Comparison of ENCODE assay signal across 9 mouse cellular contexts in genomic region chr11:6624619-6625382, GRCm38 (mm10). TPM values are rescaled to one million over a fixed set of nuclear protein-coding genes. Genes with fewer than 3 reads are reported as not detected.
DNase-seq lines count a peak whose midpoint lies in the region; ATAC-seq lines count a peak whose summit lies in the region.
"Had no signal": no experiment of that assay in that cellular context is flagged by ENCODE, and none has a peak within 500 bp of the region (broad histone marks: within the 10 kb centered on the region; RNA-seq: fewer than 3 reads in every experiment).

No protein-coding gene starts in this region.

- peaks cover 32% of the 10 kb centered on the region for H3K36me3 ChIP-seq in heart, embryonic 11.5 days (ENCODE audit: control insufficient read depth, insufficient read depth, low read length)
- H3K36me3 ChIP-seq in hindbrain, embryonic 12.5 days: peaks cover 45% of the 10 kb centered on the region
- H3K36me3 ChIP-seq in midbrain, embryonic 11.5 days (ENCODE audit: control insufficient read depth, insufficient read depth, low read length): peaks cover 23% of the 10 kb centered on the region

- WGBS in heart, embryonic 11.5 days (ENCODE audit: insufficient replicate concordance): 59% methylated on average over 14 of the region's 14 CpGs
- 72% methylated on average over 14 of the region's 14 CpGs for WGBS in hindbrain, embryonic 12.5 days
- 76% methylated on average over 14 of the region's 14 CpGs for WGBS in midbrain, embryonic 11.5 days

- no peaks in the 10 kb centered on the region for H3K9me3 ChIP-seq in heart, embryonic 11.5 days (replicated peaks; ENCODE audit: control insufficient read depth, low read length)
- no peaks in the 10 kb centered on the region for H3K9me3 ChIP-seq in hindbrain, embryonic 12.5 days (replicated peaks)
- no peaks in the 10 kb centered on the region for H3K9me3 ChIP-seq in midbrain, embryonic 11.5 days (ENCODE audit: control insufficient read depth, low read length)

- peak overlapping the region; percentile 89 for H3K9ac ChIP-seq in heart, embryonic 11.5 days (ENCODE audit: low read depth, low read length)
- H3K9ac ChIP-seq in hindbrain, embryonic 12.5 days: peak overlapping the region; percentile 71
- H3K9ac ChIP-seq in midbrain, embryonic 11.5 days (ENCODE audit: low read length): peak overlapping the region; percentile 84

- H3K4me2 ChIP-seq in heart, embryonic 11.5 days: peak overlapping the region; percentile 89
- peak overlapping the region; percentile 57 for H3K4me2 ChIP-seq in hindbrain, embryonic 12.5 days (replicated peaks)
- peak overlapping the region; percentile 63 for H3K4me2 ChIP-seq in midbrain, embryonic 11.5 days

- H3K27me3 ChIP-seq in heart, embryonic 11.5 days (ENCODE audit: control insufficient read depth, insufficient read depth, low read length): no peaks in the 10 kb centered on the region
- no peaks in the 10 kb centered on the region for H3K27me3 ChIP-seq in hindbrain, embryonic 12.5 days
- no peaks in the 10 kb centered on the region for H3K27me3 ChIP-seq in midbrain, embryonic 11.5 days (ENCODE audit: control insufficient read depth, insufficient read depth, low read length)

- H3K4me1 ChIP-seq in heart, embryonic 11.5 days (ENCODE audit: control insufficient read depth, insufficient read depth, low read length): peaks cover 15% of the 10 kb centered on the region
- H3K4me1 ChIP-seq in hindbrain, embryonic 12.5 days: peaks cover 29% of the 10 kb centered on the region
- peaks cover 12% of the 10 kb centered on the region for H3K4me1 ChIP-seq in midbrain, embryonic 11.5 days (ENCODE audit: control insufficient read depth, insufficient read depth, low read length)

- ATAC-seq in heart, embryonic 11.5 days (replicated peaks; ENCODE audit: insufficient number of reproducible peaks, low FRiP score, low TSS enrichment): no peak
- ATAC-seq in hindbrain, embryonic 12.5 days (ENCODE audit: low FRiP score): no peak
- ATAC-seq in midbrain, embryonic 11.5 days (ENCODE audit: low FRiP score): no peak

- H3K4me3 ChIP-seq in heart, embryonic 11.5 days (ENCODE audit: low read depth, low read length): peak overlapping the region; percentile 72
- peak overlapping the region; percentile 76 for H3K4me3 ChIP-seq in hindbrain, embryonic 12.5 days
- peak overlapping the region; percentile 77 for H3K4me3 ChIP-seq in midbrain, embryonic 11.5 days (ENCODE audit: low read depth, low read length)

- no peak for DNase-seq in heart, postnatal 25 days (ENCODE audit: low spot score)
- DNase-seq in ZHBTc4 (ENCODE audit: low read depth, low spot score): peak; percentile 60
- no peak for DNase-seq in midbrain, embryonic 11.5 days (ENCODE audit: low spot score, missing footprints)
- DNase-seq in left cerebral cortex, adult 9 months (ENCODE audit: low spot score in 2 of 2): no peak
- no peak for DNase-seq in B cell, adult 2 months
- DNase-seq in ovary, postnatal 14 days (ENCODE audit: low spot score): no peak

- intact Hi-C loops in heart, postnatal 25 days (cut with DNase I): loop anchor here (5.0 kb wide), 2 partner anchors 78 to 98 kb away; partner anchors contain the start of gene Ccm2

- H3K27ac ChIP-seq in heart, embryonic 11.5 days (ENCODE audit: low read depth, low read length): no peak overlapping the region
- H3K27ac ChIP-seq in hindbrain, embryonic 12.5 days: no peak overlapping the region
- H3K27ac ChIP-seq in midbrain, embryonic 11.5 days (ENCODE audit: low read depth, low read length): no peak overlapping the region

RNA-seq across cellular contexts. Expression of gene Tbrg4, which starts 1.1 kb away (rescaled TPM):
- 43.7 and 45.8 TPM in 2 replicates for polyA plus RNA-seq in heart, embryonic 11.5 days (2014; fragmentation: Nextera tagmentation; extraction: Ambion mirVana)
- 100 to 1,000 TPM in 1 of 2 experiments, 10 to 100 TPM in 1; 98.2 to 109 TPM for total RNA-seq in heart, postnatal 25 days (2021)
- 36.5 and 37.3 TPM in 2 replicates for polyA plus RNA-seq in hindbrain, embryonic 12.5 days (2016; fragmentation: Nextera tagmentation; extraction: Ambion mirVana)
- 35.5 and 38.3 TPM in 2 replicates for polyA plus RNA-seq in midbrain, embryonic 11.5 days (2014; fragmentation: Nextera tagmentation; extraction: Ambion mirVana)

RNA-seq across cellular contexts. Expression of gene Wap, which starts 13.6 kb away (rescaled TPM):
- polyA plus RNA-seq in heart, embryonic 11.5 days (2014; fragmentation: Nextera tagmentation; extraction: Ambion mirVana): not detected in 2 replicates
- total RNA-seq in heart, postnatal 25 days (2021): not detected
- polyA plus RNA-seq in hindbrain, embryonic 12.5 days (2016; fragmentation: Nextera tagmentation; extraction: Ambion mirVana): not detected in 2 replicates
- polyA plus RNA-seq in midbrain, embryonic 11.5 days (2014; fragmentation: Nextera tagmentation; extraction: Ambion mirVana): not detected in 2 replicates
- total RNA-seq: hematopoietic stem cell, adult 5-6 weeks had no signal

RNA-seq across cellular contexts. Expression of gene Nacad, which starts 18.9 kb away (rescaled TPM):
- polyA plus RNA-seq in heart, embryonic 11.5 days (2014; fragmentation: Nextera tagmentation; extraction: Ambion mirVana): 1.3 TPM in 2 replicates
- 1 to 10 TPM in 1 of 2 experiments, under 1 TPM in 1; 0.49 to 1.1 TPM for total RNA-seq in heart, postnatal 25 days (2021)
- 85.6 and 86.3 TPM in 2 replicates for polyA plus RNA-seq in hindbrain, embryonic 12.5 days (2016; fragmentation: Nextera tagmentation; extraction: Ambion mirVana)
- 37.1 and 38.4 TPM in 2 replicates for polyA plus RNA-seq in midbrain, embryonic 11.5 days (2014; fragmentation: Nextera tagmentation; extraction: Ambion mirVana)

RNA-seq across cellular contexts. Expression of gene Ramp3, which starts 33.5 kb away (rescaled TPM):
- 1.4 and 1.7 TPM in 2 replicates for polyA plus RNA-seq in heart, embryonic 11.5 days (2014; fragmentation: Nextera tagmentation; extraction: Ambion mirVana)
- total RNA-seq in heart, postnatal 25 days (2021): 1 to 10 TPM; 5.8 to 7.0 TPM
- polyA plus RNA-seq in hindbrain, embryonic 12.5 days (2016; fragmentation: Nextera tagmentation; extraction: Ambion mirVana): 5.7 and 9.6 TPM in 2 replicates
- 4.2 and 4.7 TPM in 2 replicates for polyA plus RNA-seq in midbrain, embryonic 11.5 days (2014; fragmentation: Nextera tagmentation; extraction: Ambion mirVana)
- total RNA-seq: hematopoietic stem cell, adult 5-6 weeks had no signal

Comparison
In these comparisons a context has a peak if more than half of its experiments do, and no peak if none do; other contexts are left out.
1. RNA of gene Nacad, which starts 18.9 kb away (polyA plus RNA-seq): 85.6 to 86.3 TPM in hindbrain, embryonic 12.5 days and 37.1 to 38.4 TPM in midbrain, embryonic 11.5 days; 1.3 TPM in heart, embryonic 11.5 days; every median in the first group is over 10 times any median in the second.
2. Peak in every context shown above with its lines, with median percentiles within 50 percentile points of each other: H3K4me2 ChIP-seq, H3K4me3 ChIP-seq and H3K9ac ChIP-seq.